Mouse (Mus musculus): ENCODE results near the gene Zfp583.
"Not testable (repeated sequence)": the region's sequence is repeated elsewhere in the genome, so short reads cannot be mapped to it uniquely, and the experiment has no call there.

Gene Zfp583

GRCm38 (mm10) chr7:6331233-6331956 lies at the start of gene Zfp583:
Gene Zfp583, minus strand, starts transcription at chr7:6331285.
- peak; percentile 83 for DNase-seq (ENCODE audit: inconsistent ontology term)

- no peak for DNase-seq (ENCODE audit: inconsistent ontology term)
These were observed 47.4 kb upstream of the Zfp583 start for GRCm38 (mm10) chr7:6378441-6378840.

- DNase-seq (ENCODE audit: inconsistent ontology term): no peak
These were observed 41.9 kb upstream of the Zfp583 start for GRCm38 (mm10) chr7:6372993-6373392.

- no peak for DNase-seq (ENCODE audit: inconsistent ontology term)
These were observed 38.4 kb upstream of the Zfp583 start for GRCm38 (mm10) chr7:6369460-6369859.

- not testable (repeated sequence) for DNase-seq (ENCODE audit: inconsistent ontology term)
These were observed 37.1 kb upstream of the Zfp583 start for GRCm38 (mm10) chr7:6368146-6368545.

- no peak for DNase-seq (ENCODE audit: inconsistent ontology term)
These were observed 36.1 kb upstream of the Zfp583 start for GRCm38 (mm10) chr7:6367185-6367584.

GRCm38 (mm10) chr7:6364761-6365160 lies 33.7 kb upstream of the Zfp583 start:
- DNase-seq (ENCODE audit: inconsistent ontology term): no peak

- no peak for DNase-seq (ENCODE audit: inconsistent ontology term)
These were observed 32.0 kb upstream of the Zfp583 start, which contains the start of gene Zfp78 for GRCm38 (mm10) chr7:6363047-6363488. Gene Zfp78, plus strand, starts transcription at chr7:6363280.

GRCm38 (mm10) chr7:6362268-6363046 lies 31.4 kb upstream of the Zfp583 start:
- peak; percentile 100 for DNase-seq (ENCODE audit: inconsistent ontology term)

GRCm38 (mm10) chr7:6361756-6362155 lies 30.7 kb upstream of the Zfp583 start:
- DNase-seq (ENCODE audit: inconsistent ontology term): no peak

- DNase-seq (ENCODE audit: inconsistent ontology term): no peak
These were observed 29.5 kb upstream of the Zfp583 start for GRCm38 (mm10) chr7:6360477-6361060.

- DNase-seq (ENCODE audit: inconsistent ontology term): peak; percentile 62
These were observed 28.0 kb upstream of the Zfp583 start for GRCm38 (mm10) chr7:6358937-6359590.

- DNase-seq (ENCODE audit: inconsistent ontology term): no peak
These were observed 27.0 kb upstream of the Zfp583 start for GRCm38 (mm10) chr7:6358121-6358520.

GRCm38 (mm10) chr7:6344124-6344523 lies 13.0 kb upstream of the Zfp583 start:
- no peak for DNase-seq (ENCODE audit: inconsistent ontology term)

- peak; percentile 61 for DNase-seq (ENCODE audit: inconsistent ontology term)
These were observed 12.5 kb upstream of the Zfp583 start, which contains the start of gene Gm3854 for GRCm38 (mm10) chr7:6343501-6344071. Gene Gm3854, plus strand, starts transcription at chr7:6343759.

- no peak for DNase-seq (ENCODE audit: inconsistent ontology term)
These were observed 8.8 kb upstream of the Zfp583 start for GRCm38 (mm10) chr7:6339865-6340264.

GRCm38 (mm10) chr7:6330458-6331232 lies 440 bp downstream of the Zfp583 start:
- no peak for DNase-seq (ENCODE audit: inconsistent ontology term)

- not testable (repeated sequence) for DNase-seq (ENCODE audit: inconsistent ontology term)
These were observed 30.3 kb downstream of the Zfp583 start for GRCm38 (mm10) chr7:6300796-6301195.

- DNase-seq (ENCODE audit: inconsistent ontology term): not testable (repeated sequence)
These were observed 40.0 kb downstream of the Zfp583 start for GRCm38 (mm10) chr7:6291121-6291520.

- peak; percentile 4 for DNase-seq (ENCODE audit: inconsistent ontology term)
These were observed 44.1 kb downstream of the Zfp583 start for GRCm38 (mm10) chr7:6286921-6287531.
